Mouse (Mus musculus) ES-Bruce4 (cell line): ENCODE results near the gene Klhdc2.

Source experiments
- CTCF ChIP-seq: IDR thresholded peaks from one replicate; pipeline ENCODE4 v1.8.1; 2011; ENCODE audit warnings: low read depth, low read length
- EP300 ChIP-seq: IDR thresholded peaks from 2 replicates; pipeline ENCODE4 v1.6.1; 2011; ENCODE audit warnings: low read depth, low read length; ENCODE audit not compliant: insufficient read depth
- POLR2A ChIP-seq: IDR thresholded peaks from one replicate; pipeline ENCODE4 v1.8.1; 2011; ENCODE audit warnings: low read length; ENCODE audit not compliant: insufficient read depth

- TF ChIP-seq POLR2A, result no peak
- no peak for TF ChIP-seq CTCF
- no peak for TF ChIP-seq EP300
These were observed 34.2 kb upstream of the Klhdc2 start for GRCm38 (mm10) chr12:69262251-69262650.
